Mouse (Mus musculus): Measurements from ENCODE around the gene Rorc.

The Rorc gene

GRCm38 (mm10) chr3:94377028-94377923 is 4.7 kb downstream of the Rorc start:
- DNase-seq: no peak

- no peak for DNase-seq
Measured at GRCm38 (mm10) chr3:94379831-94380510, 7.4 kb downstream of the Rorc start.

GRCm38 (mm10) chr3:94382308-94382707 is 9.7 kb downstream of the Rorc start:
- DNase-seq: no peak

- no peak for DNase-seq
Measured at GRCm38 (mm10) chr3:94383476-94383875, 10.9 kb downstream of the Rorc start.

- DNase-seq: no peak
Measured at GRCm38 (mm10) chr3:94386671-94387070, 14.1 kb downstream of the Rorc start.

- no peak for DNase-seq
Measured at GRCm38 (mm10) chr3:94387391-94387790, 14.8 kb downstream of the Rorc start.

- DNase-seq: no peak
Measured at GRCm38 (mm10) chr3:94388047-94388446, 15.5 kb downstream of the Rorc start.

- no peak for DNase-seq
Measured at GRCm38 (mm10) chr3:94389420-94389819, 16.8 kb downstream of the Rorc start.

- no peak for DNase-seq
Measured at GRCm38 (mm10) chr3:94391001-94391400, 18.4 kb downstream of the Rorc start.

- DNase-seq: no peak
Measured at GRCm38 (mm10) chr3:94392128-94392527, 19.5 kb downstream of the Rorc start.

GRCm38 (mm10) chr3:94393049-94393448 is 20.5 kb downstream of the Rorc start:
- DNase-seq: no peak

- no peak for DNase-seq
Measured at GRCm38 (mm10) chr3:94396336-94396735, 23.7 kb downstream of the Rorc start.

GRCm38 (mm10) chr3:94396851-94397250 is 24.3 kb downstream of the Rorc start:
- no peak for DNase-seq

- no peak for DNase-seq
Measured at GRCm38 (mm10) chr3:94398217-94398616, 25.6 kb downstream of the Rorc start, which contains the start of gene Lingo4. TSS of gene Lingo4 (plus strand) at chr3:94398517.

- DNase-seq: peak; percentile 31
Measured at GRCm38 (mm10) chr3:94398943-94399481, 26.4 kb downstream of the Rorc start.

- DNase-seq: no peak
Measured at GRCm38 (mm10) chr3:94399663-94400310, 27.2 kb downstream of the Rorc start.

- no peak for DNase-seq
Measured at GRCm38 (mm10) chr3:94402451-94402850, 29.9 kb downstream of the Rorc start.

GRCm38 (mm10) chr3:94404366-94405054 is 31.9 kb downstream of the Rorc start:
- DNase-seq: no peak

- no peak for DNase-seq
Measured at GRCm38 (mm10) chr3:94405561-94405960, 33.0 kb downstream of the Rorc start.

- DNase-seq: no peak
Measured at GRCm38 (mm10) chr3:94412530-94412929, 39.9 kb downstream of the Rorc start.

- DNase-seq: peak; percentile 96
Measured at GRCm38 (mm10) chr3:94413031-94413679, 40.6 kb downstream of the Rorc start, which contains the start of gene Tdrkh. TSS of gene Tdrkh (plus strand) at chr3:94413273.

- no peak for DNase-seq
Measured at GRCm38 (mm10) chr3:94430980-94431379, 58.4 kb downstream of the Rorc start.

Measured in kidney, postnatal 14 days (tissue).